Mouse (Mus musculus) olfactory bulb, adult 2 months (tissue): ENCODE measurements at regions not wholly inside any gene's neighbourhood (a gene's known extent, or its start where the extent isn't known, plus 50 kb on each side); places are given as distances from the start of the nearest gene placed in this dataset.

Experiments
- CTCF ChIP-seq: fragments of 200-500 bp; IDR thresholded peaks from 2 replicates; pipeline ENCODE4 v1.5.1; 2012; ENCODE audit warnings: low read depth, mild to moderate bottlenecking, low read length, moderate library complexity; ENCODE audit not compliant: insufficient read depth
- POLR2A ChIP-seq: fragments of 200-500 bp; IDR thresholded peaks from 2 replicates; pipeline ENCODE4 v1.6.1; 2012; ENCODE audit warnings: mild to moderate bottlenecking, low read depth, low read length, moderate library complexity; ENCODE audit not compliant: insufficient read depth

DNA sequence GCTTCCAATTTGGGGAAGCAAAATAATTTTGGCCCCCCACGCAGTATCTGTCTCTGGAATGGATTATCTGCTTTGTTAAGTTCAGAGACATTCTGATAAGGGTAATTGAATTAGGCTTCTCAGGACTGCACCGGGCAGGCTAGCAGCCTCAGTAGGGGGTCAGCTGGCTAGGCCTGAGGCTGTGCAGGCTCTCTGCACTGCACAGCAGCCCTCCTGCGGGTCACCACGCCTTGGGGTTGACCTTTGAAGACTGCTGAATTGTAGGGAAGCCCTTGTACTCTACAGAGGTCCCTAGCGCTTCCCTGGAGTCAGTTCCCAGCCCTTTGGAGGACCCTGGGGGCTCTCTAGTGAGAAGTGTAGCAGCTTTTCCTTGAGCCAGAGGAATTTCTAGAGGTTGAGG lies 78.5 kb upstream of the Six2 start:
- TF ChIP-seq CTCF (no peak), POLR2A (no peak)
